Mouse (Mus musculus) adipose tissue, adult 10 weeks (tissue): ENCODE measurements around the gene Ppcdc. TPM values are rescaled to one million over a fixed set of nuclear protein-coding genes. Genes with fewer than 3 reads are reported as not detected.

Experiments
- polyA plus RNA-seq: library from polyadenylated mRNA; stranded (reverse); fragments of 350-450 nt; fragmentation: Illumina TruSeq; extraction: RNeasy Lipid Tissue Mini Kit (QIAGEN cat#74804); gene quantifications from one replicate; pipeline ENCODE4 v1.2.3, GENCODE M21; 2014; ENCODE audit warnings: low read depth, low replicate concordance

The Ppcdc gene
- 44.1 TPM for polyA plus RNA-seq

DNA sequence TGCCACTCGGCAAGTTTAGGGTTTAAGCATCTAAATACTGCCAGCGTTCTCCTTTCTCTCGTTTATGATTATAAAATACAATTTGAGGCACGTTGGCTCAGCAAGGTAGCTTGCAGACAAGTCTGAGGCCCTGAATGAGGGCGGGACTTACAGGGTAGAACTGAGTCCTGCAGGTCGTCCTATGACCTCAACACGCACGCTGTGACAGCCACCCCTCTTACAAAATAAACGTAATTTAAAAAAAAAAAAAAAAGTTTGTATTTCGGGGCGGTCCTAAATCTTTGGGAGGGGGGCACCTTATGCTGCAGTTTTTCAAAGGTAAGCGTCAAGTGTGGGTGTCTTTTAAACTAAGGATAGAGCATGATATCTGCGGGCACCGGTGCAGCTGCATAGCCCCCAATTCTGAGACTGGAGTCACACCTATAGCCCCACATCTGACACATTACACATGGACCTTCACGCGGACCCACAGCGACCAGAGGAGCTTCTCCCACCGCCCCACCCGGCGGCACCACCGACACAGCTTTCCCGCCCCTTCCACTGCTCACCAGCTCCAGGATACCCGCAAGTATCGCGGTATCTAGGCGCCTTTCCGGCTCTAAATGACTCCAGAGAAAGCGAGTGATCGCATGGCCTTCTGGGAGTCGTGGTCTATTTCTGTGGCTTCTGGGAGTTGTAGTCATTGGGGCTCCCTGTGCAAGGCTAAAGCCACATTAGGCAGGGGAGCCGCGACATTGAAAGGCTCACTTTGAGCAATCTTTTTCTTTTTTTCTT lies at the start of gene Ppcdc:
Ppcdc (minus strand) TSS at position 603 of the 774 bp plus-strand sequence.

DNA sequence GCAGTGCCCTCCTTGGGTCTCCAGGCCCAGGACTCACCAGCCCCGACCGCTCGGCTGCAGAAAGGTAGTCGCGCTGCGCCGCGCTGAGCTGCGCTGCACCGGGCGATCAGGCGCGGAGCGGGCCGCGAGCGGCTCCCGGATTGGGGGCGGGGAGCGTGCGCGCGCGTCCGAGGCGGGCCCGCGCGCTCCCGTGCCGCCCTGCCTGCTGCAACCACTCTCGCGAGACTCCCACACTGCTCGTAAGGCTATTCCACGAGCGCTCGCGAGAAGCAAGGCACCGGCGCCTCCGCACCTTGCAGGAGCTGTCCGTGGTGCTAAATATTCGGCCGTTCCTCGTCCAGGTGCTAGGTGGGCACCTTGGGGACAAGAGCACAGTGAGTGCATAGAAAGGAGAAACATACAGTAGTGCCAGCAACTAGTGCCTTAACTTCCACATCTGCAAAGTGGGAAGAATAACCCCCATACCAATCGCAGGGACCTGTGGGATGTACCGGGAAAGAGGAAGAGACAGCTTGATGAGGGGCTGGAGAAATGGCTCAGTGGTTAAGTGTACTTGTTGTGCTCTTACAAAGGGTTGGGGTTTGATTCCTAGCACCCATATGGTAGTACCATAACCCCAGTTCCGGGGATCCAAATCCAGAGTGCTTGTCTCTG lies 28.1 kb upstream of the Ppcdc start, which contains the start of gene Scamp5:
Scamp5 (minus strand) TSS at position 165 of the 654 bp plus-strand sequence.

Other genes starting within 250 kb of the Ppcdc start
- gene Trcg1, start 203.6 kb downstream of the Ppcdc start, polyA plus RNA-seq: not detected
- 19.8 TPM for gene 1700017B05Rik, start 177.5 kb downstream of the Ppcdc start, polyA plus RNA-seq
- 30.8 TPM for gene Scamp5, start 27.9 kb upstream of the Ppcdc start, polyA plus RNA-seq
- gene Rpp25, start 63.9 kb upstream of the Ppcdc start, polyA plus RNA-seq: 1.0 TPM
- gene Cox5a, start 81.2 kb upstream of the Ppcdc start, polyA plus RNA-seq: 235 TPM
- gene Fam219b, start 97.4 kb upstream of the Ppcdc start, polyA plus RNA-seq: 15.9 TPM
- 43.3 TPM for gene Mpi, start 112.6 kb upstream of the Ppcdc start, polyA plus RNA-seq
- gene Scamp2, start 120.8 kb upstream of the Ppcdc start, polyA plus RNA-seq: 70.5 TPM
- 35.0 TPM for gene Ulk3, start 149.3 kb upstream of the Ppcdc start, polyA plus RNA-seq
- not detected for gene Cplx3, start 166.2 kb upstream of the Ppcdc start, polyA plus RNA-seq
- gene Lman1l, start 180.7 kb upstream of the Ppcdc start, polyA plus RNA-seq: not detected
- 57.5 TPM for gene Csk, start 213.5 kb upstream of the Ppcdc start, polyA plus RNA-seq
- not detected for gene Cyp1a2, start 243.6 kb upstream of the Ppcdc start, polyA plus RNA-seq
- gene Cyp1a1, start 247.8 kb upstream of the Ppcdc start, polyA plus RNA-seq: 1.9 TPM